26 mouse cellular contexts compared by ENCODE assay signal in the genomic region with DNA sequence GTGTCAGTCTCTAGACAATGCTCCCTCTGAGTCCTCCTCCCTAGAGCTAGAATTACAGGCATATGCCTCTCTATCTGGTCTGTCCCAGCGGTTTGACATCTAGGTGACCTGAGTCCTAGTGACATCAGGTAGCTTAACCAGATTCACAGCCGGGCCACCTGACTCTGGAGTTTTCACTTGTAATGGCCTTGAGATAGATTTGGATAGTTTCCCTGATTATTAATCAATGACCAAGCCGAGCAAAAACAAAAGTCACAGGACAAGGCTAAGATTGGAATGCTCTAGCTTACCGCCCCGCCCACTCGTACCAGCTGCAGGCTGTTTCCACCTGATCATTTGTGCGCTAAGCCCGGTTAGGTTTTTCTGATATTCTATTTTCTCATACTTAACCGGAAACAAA. TPM values are rescaled to one million over a fixed set of nuclear protein-coding genes. Genes with fewer than 3 reads are reported as not detected.
DNase-seq lines count a peak whose midpoint lies in the region; ATAC-seq and TF ChIP-seq lines count a peak whose summit lies in the region.
"Had no signal": no experiment of that assay in that cellular context is flagged by ENCODE, and none has a peak within 500 bp of the region (broad histone marks: within the 10 kb centered on the region; RNA-seq: fewer than 3 reads in every experiment).

No protein-coding gene starts in this region.

- H3K36me3 ChIP-seq in intestine, postnatal 0 days (ENCODE audit: control insufficient read depth, insufficient read depth): no peaks in the 10 kb centered on the region
- no peaks in the 10 kb centered on the region for H3K36me3 ChIP-seq in intestine, embryonic 16.5 days (ENCODE audit: control insufficient read depth, insufficient read depth, low read length)
- H3K36me3 ChIP-seq in liver, adult 2 months (ENCODE audit: control insufficient read depth, insufficient read depth, low read length): no peaks in the 10 kb centered on the region
- H3K36me3 ChIP-seq in liver, embryonic 12.5 days: no peaks in the 10 kb centered on the region
- H3K36me3 ChIP-seq in stomach, postnatal 0 days (ENCODE audit: control insufficient read depth, insufficient read depth, low read length): no peaks in the 10 kb centered on the region
- H3K36me3 ChIP-seq: embryonic facial prominence, embryonic 10.5 days; embryonic facial prominence, embryonic 15.5 days; forebrain, embryonic 12.5 days; heart, embryonic 13.5 days; hindbrain, embryonic 15.5 days; limb, embryonic 13.5 days had no signal

- H3K27ac ChIP-seq in intestine, postnatal 0 days (ENCODE audit: low read depth, low read length): no peak overlapping the region
- no peak overlapping the region for H3K27ac ChIP-seq in intestine, embryonic 16.5 days (ENCODE audit: low read length)
- H3K27ac ChIP-seq in liver, adult 2 months (replicated peaks; ENCODE audit: insufficient read depth, low read depth, low read length): peak overlapping the region; percentile 49; the same call in 1 of the 2 replicates
- H3K27ac ChIP-seq in liver, embryonic 12.5 days: no peak overlapping the region
- H3K27ac ChIP-seq in stomach, postnatal 0 days (replicated peaks): no peak overlapping the region
- H3K27ac ChIP-seq: embryonic facial prominence, embryonic 10.5 days; embryonic facial prominence, embryonic 15.5 days; forebrain, embryonic 12.5 days; heart, embryonic 13.5 days; hindbrain, embryonic 15.5 days; layer of hippocampus, adult 2 months; limb, embryonic 13.5 days; liver, embryonic 14.5 days had no signal

- H3K9ac ChIP-seq in intestine, postnatal 0 days (ENCODE audit: low read depth, low read length): no peak overlapping the region
- H3K9ac ChIP-seq in intestine, embryonic 16.5 days (ENCODE audit: low read depth, low read length): no peak overlapping the region
- H3K9ac ChIP-seq in liver, adult 2 months (ENCODE audit: low read depth, low read length): no peak overlapping the region
- H3K9ac ChIP-seq in liver, embryonic 12.5 days: no peak overlapping the region
- no peak overlapping the region for H3K9ac ChIP-seq in stomach, postnatal 0 days (ENCODE audit: low read length)
- H3K9ac ChIP-seq: embryonic facial prominence, embryonic 15.5 days; forebrain, embryonic 12.5 days; forebrain, postnatal 0 days; heart, embryonic 13.5 days; hindbrain, embryonic 15.5 days; limb, embryonic 13.5 days; liver, embryonic 14.5 days; lung, embryonic 14.5 days had no signal

- TF ChIP-seq CTCF in intestine, postnatal 0 days (IDR thresholded peaks at IDR 0.05; ENCODE audit: low read depth): no peak
- TF ChIP-seq CTCF in liver, adult 2 months (IDR thresholded peaks at IDR 0.05; ENCODE audit: low read depth, low read length): no peak
- TF ChIP-seq CTCF in stomach, postnatal 0 days (IDR thresholded peaks at IDR 0.05; ENCODE audit: low read depth): no peak

- H3K4me2 ChIP-seq in intestine, postnatal 0 days (replicated peaks; ENCODE audit: low read depth): 0 out of 2 replicates have a peak overlapping the region, but pooled peaks have one; percentile 21
- H3K4me2 ChIP-seq in intestine, embryonic 16.5 days (ENCODE audit: low read depth, low read length): no peak overlapping the region
- no peak overlapping the region for H3K4me2 ChIP-seq in liver, embryonic 12.5 days
- H3K4me2 ChIP-seq in stomach, postnatal 0 days (replicated peaks; ENCODE audit: low read depth): no peak overlapping the region
- H3K4me2 ChIP-seq: embryonic facial prominence, embryonic 15.5 days; forebrain, embryonic 12.5 days; heart, embryonic 13.5 days; hindbrain, embryonic 15.5 days; limb, embryonic 13.5 days; lung, embryonic 14.5 days had no signal

- no peak overlapping the region for H3K4me3 ChIP-seq in intestine, postnatal 0 days (ENCODE audit: low read depth, low read length)
- no peak overlapping the region for H3K4me3 ChIP-seq in intestine, embryonic 16.5 days (ENCODE audit: low read length)
- H3K4me3 ChIP-seq in liver, adult 2 months (ENCODE audit: insufficient read depth, low read depth, low read length): no peak overlapping the region
- H3K4me3 ChIP-seq in liver, embryonic 12.5 days: no peak overlapping the region
- H3K4me3 ChIP-seq in stomach, postnatal 0 days (ENCODE audit: low read depth, low read length): no peak overlapping the region
- H3K4me3 ChIP-seq: embryonic facial prominence, embryonic 10.5 days; embryonic facial prominence, embryonic 15.5 days; forebrain, embryonic 12.5 days; heart, embryonic 13.5 days; hindbrain, embryonic 15.5 days; layer of hippocampus, adult 2 months; limb, embryonic 13.5 days had no signal

- H3K4me1 ChIP-seq in intestine, postnatal 0 days (replicated peaks; ENCODE audit: control insufficient read depth, insufficient read depth, low read length): no peaks in the 10 kb centered on the region
- H3K4me1 ChIP-seq in intestine, embryonic 16.5 days (ENCODE audit: control insufficient read depth, insufficient read depth, low read length): peaks cover 13% of the 10 kb centered on the region
- H3K4me1 ChIP-seq in liver, adult 2 months (ENCODE audit: control insufficient read depth, insufficient read depth, low read length): peaks cover 11% of the 10 kb centered on the region
- no peaks in the 10 kb centered on the region for H3K4me1 ChIP-seq in liver, embryonic 12.5 days
- no peaks in the 10 kb centered on the region for H3K4me1 ChIP-seq in stomach, postnatal 0 days (replicated peaks; ENCODE audit: control insufficient read depth, insufficient read depth)
- H3K4me1 ChIP-seq: hindbrain, embryonic 15.5 days had no signal

- no peaks in the 10 kb centered on the region for H3K79me2 ChIP-seq in liver, adult 2 months (ENCODE audit: control insufficient read depth, insufficient read depth, low read length)

- ATAC-seq in intestine, postnatal 0 days: no peak
- ATAC-seq in intestine, embryonic 16.5 days: no peak
- no peak for ATAC-seq in liver, embryonic 12.5 days
- ATAC-seq in stomach, postnatal 0 days (ENCODE audit: low FRiP score, low TSS enrichment): no peak
- ATAC-seq: forebrain, postnatal 0 days had no signal

- TF ChIP-seq POLR2A in liver, adult 2 months (IDR thresholded peaks at IDR 0.05; ENCODE audit: extremely low read depth, insufficient read depth, low read length): no peak

- WGBS in intestine, postnatal 0 days: 50% methylated on average over 9 of the region's 9 CpGs
- 68% methylated on average over 9 of the region's 9 CpGs for WGBS in intestine, embryonic 16.5 days
- WGBS in liver, adult 2 months: 22% methylated on average over 9 of the region's 9 CpGs
- WGBS in liver, embryonic 12.5 days (ENCODE audit: insufficient replicate concordance): 76% methylated on average over 9 of the region's 9 CpGs
- 59% methylated on average over 9 of the region's 9 CpGs for WGBS in stomach, postnatal 0 days

- H3K9me3 ChIP-seq in intestine, postnatal 0 days (ENCODE audit: control insufficient read depth): no peaks in the 10 kb centered on the region
- H3K9me3 ChIP-seq in intestine, embryonic 16.5 days (ENCODE audit: control insufficient read depth, low read length): no peaks in the 10 kb centered on the region
- H3K9me3 ChIP-seq in liver, embryonic 12.5 days (replicated peaks): no peaks in the 10 kb centered on the region
- no peaks in the 10 kb centered on the region for H3K9me3 ChIP-seq in stomach, postnatal 0 days (ENCODE audit: control insufficient read depth, low read length)
- H3K9me3 ChIP-seq: embryonic facial prominence, embryonic 10.5 days; embryonic facial prominence, embryonic 15.5 days; heart, embryonic 13.5 days; hindbrain, embryonic 15.5 days; limb, embryonic 13.5 days had no signal

- peak; percentile 98 for DNase-seq in liver, adult 2 months (ENCODE audit: extremely low read depth, low read depth, low spot score)
- DNase-seq in induced T-regulatory cell, adult 2 months (ENCODE audit: low read depth): peak; percentile 37
- peak; percentile 43 for DNase-seq in stomach, postnatal 0 days (ENCODE audit: low spot score)
- DNase-seq in frontal cortex, adult 2 months (ENCODE audit: extremely low spot score in 1 of 2, low spot score in 1 of 2): no peak
- DNase-seq: adrenal gland, adult 8-10 months; cerebellum, adult 2 months; cerebellum, postnatal 25 days; forebrain, postnatal 0 days; gastrocnemius, postnatal 10 days; heart, postnatal 10 days; lung, embryonic 14.5 days; lung, postnatal 14 days; midbrain, embryonic 14.5 days; right cerebral cortex, postnatal 25 days; thymus, postnatal 4 days had no signal

- no peaks in the 10 kb centered on the region for H3K27me3 ChIP-seq in intestine, postnatal 0 days (replicated peaks; ENCODE audit: control insufficient read depth, insufficient read depth, low read length)
- H3K27me3 ChIP-seq in intestine, embryonic 16.5 days (replicated peaks; ENCODE audit: control insufficient read depth, insufficient read depth, low read length): no peaks in the 10 kb centered on the region
- no peaks in the 10 kb centered on the region for H3K27me3 ChIP-seq in liver, adult 2 months (ENCODE audit: control insufficient read depth, insufficient read depth, low read length)
- no peaks in the 10 kb centered on the region for H3K27me3 ChIP-seq in liver, embryonic 12.5 days (replicated peaks)
- no peaks in the 10 kb centered on the region for H3K27me3 ChIP-seq in stomach, postnatal 0 days (ENCODE audit: control insufficient read depth, insufficient read depth, low read length)
- H3K27me3 ChIP-seq: embryonic facial prominence, embryonic 15.5 days; forebrain, embryonic 12.5 days; heart, embryonic 13.5 days; hindbrain, embryonic 15.5 days; limb, embryonic 13.5 days had no signal

- no peak for TF ChIP-seq EP300 in stomach, postnatal 0 days (optimal IDR thresholded peaks at IDR 0.05)

RNA-seq across cellular contexts. Expression of a gene that starts 2.3 kb away (rescaled TPM):
- 146 and 175 TPM in 2 replicates for polyA plus RNA-seq in intestine, postnatal 0 days (2015; fragmentation: Nextera tagmentation; extraction: Ambion mirVana)
- 149 and 169 TPM in 2 replicates for polyA plus RNA-seq in intestine, embryonic 16.5 days (2015; fragmentation: Nextera tagmentation; extraction: Ambion mirVana)
- total RNA-seq in liver, adult 2 months (2014; rRNA removed): 63.5 and 81.8 TPM in 2 replicates
- polyA plus RNA-seq in liver, adult 2 months (2012; rRNA removed): 47.4 and 58.7 TPM in 2 replicates
- polyA plus RNA-seq in liver, embryonic 12.5 days (2016; fragmentation: Nextera tagmentation; extraction: Ambion mirVana): 9.0 and 9.4 TPM in 2 replicates
- 70.7 and 73.2 TPM in 2 replicates for polyA plus RNA-seq in stomach, postnatal 0 days (2015; fragmentation: Nextera tagmentation; extraction: Ambion mirVana)
- 0.78 and 1.2 TPM in 2 replicates for polyA plus RNA-seq in frontal cortex, adult 2 months (2012; rRNA removed)

Comparison
In these comparisons a context has a peak if more than half of its experiments do, and no peak if none do; other contexts are left out.
1. DNase-seq: peak in liver, adult 2 months (single experiment), induced T-regulatory cell, adult 2 months (single experiment) and stomach, postnatal 0 days (single experiment); none in frontal cortex, adult 2 months (0 of 2).